Mouse (Mus musculus) macrophage (primary cell): ENCODE data around the gene Mroh2a. TPM values are rescaled to one million over a fixed set of nuclear protein-coding genes. Genes with fewer than 3 reads are reported as not detected.
"Not testable (repeated sequence)": the region's sequence is repeated elsewhere in the genome, so short reads cannot be mapped to it uniquely, and the experiment has no call there.

Experiments used
- H3K27ac ChIP-seq: fragments of 350-480 bp; formaldehyde crosslinking; 2 replicates; pipeline ENCODE4 v1.9.0; 2021
- H3K36me3 ChIP-seq: fragments of 350-480 bp; formaldehyde crosslinking; 2 replicates; pipeline ENCODE4 v1.9.0; 2021; ENCODE audit errors: inconsistent target
- H3K4me3 ChIP-seq: fragments of 350-480 bp; formaldehyde crosslinking; 2 replicates; pipeline ENCODE4 v1.9.0; 2021; ENCODE audit errors: inconsistent target
- H3K79me2 ChIP-seq: fragments of 350-480 bp; formaldehyde crosslinking; 2 replicates; pipeline ENCODE4 v1.9.0; 2021; ENCODE audit errors: inconsistent target
- WGBS: methylation state at CpG from one replicate; pipeline ENCODE4 v1.1.7; 2026; ENCODE audit warnings: inconsistent platforms; ENCODE audit not compliant: missing documents; 5-methylcytosine and 5-hydroxymethylcytosine counted together
- polyA plus RNA-seq: library from polyadenylated mRNA; stranded (reverse); fragments of 250-400 nt; gene quantifications from 3 replicates; pipeline ENCODE4 v1.2.4, GENCODE M21; 2018; ENCODE audit warnings: inconsistent platforms

Mroh2a gene
- polyA plus RNA-seq, 1 experiment from 2014 or later, result 0.04 TPM

GRCm38 (mm10) chr1:88213766-88214461, 12.9 kb upstream of the Mroh2a start:
- no peak overlapping the region for H3K4me3 ChIP-seq
- 81% methylated on average over 2 of the region's 2 CpGs for WGBS
- no peaks in the 10 kb centered on the region for H3K79me2 ChIP-seq
- no peaks in the 10 kb centered on the region for H3K36me3 ChIP-seq
- H3K27ac ChIP-seq, result no peak overlapping the region

- H3K79me2 ChIP-seq, result no peaks in the 10 kb centered on the region
- H3K4me3 ChIP-seq, result no peak overlapping the region
- WGBS, result 84% methylated on average over 2 of the region's 2 CpGs
- H3K36me3 ChIP-seq, result no peaks in the 10 kb centered on the region
- no peak overlapping the region for H3K27ac ChIP-seq
Observed at GRCm38 (mm10) chr1:88214462-88214952, 12.3 kb upstream of the Mroh2a start.

- Histone ChIP-seq H3K36me3 (no peaks in the 10 kb centered on the region), H3K27ac (no peak overlapping the region), H3K79me2 (no peaks in the 10 kb centered on the region), H3K4me3 (no peak overlapping the region)
- WGBS, result 70% methylated on average over 10 of the region's 10 CpGs
Observed at GRCm38 (mm10) chr1:88215466-88216380, 11.1 kb upstream of the Mroh2a start.

- Histone ChIP-seq H3K27ac (no peak overlapping the region), H3K36me3 (no peaks in the 10 kb centered on the region), H3K4me3 (no peak overlapping the region), H3K79me2 (no peaks in the 10 kb centered on the region)
- 59% methylated on average over 2 of the region's 2 CpGs for WGBS
Observed at GRCm38 (mm10) chr1:88216551-88216950, 10.2 kb upstream of the Mroh2a start.

GRCm38 (mm10) chr1:88217144-88217543, 9.6 kb upstream of the Mroh2a start:
- 72% methylated on average over 2 of the region's 2 CpGs for WGBS
- Histone ChIP-seq H3K36me3 (no peaks in the 10 kb centered on the region), H3K79me2 (no peaks in the 10 kb centered on the region), H3K4me3 (no peak overlapping the region), H3K27ac (no peak overlapping the region)

GRCm38 (mm10) chr1:88217576-88217975, 9.2 kb upstream of the Mroh2a start:
- H3K4me3 ChIP-seq, result no peak overlapping the region
- WGBS, result 43% methylated on average over 3 of the region's 3 CpGs
- H3K36me3 ChIP-seq, result no peaks in the 10 kb centered on the region
- no peak overlapping the region for H3K27ac ChIP-seq
- no peaks in the 10 kb centered on the region for H3K79me2 ChIP-seq

- H3K4me3 ChIP-seq, result no peak overlapping the region
- no peaks in the 10 kb centered on the region for H3K79me2 ChIP-seq
- 75% methylated on average over 9 of the region's 9 CpGs for WGBS
- H3K27ac ChIP-seq, result no peak overlapping the region
- no peaks in the 10 kb centered on the region for H3K36me3 ChIP-seq
Observed at GRCm38 (mm10) chr1:88218051-88218450, 8.7 kb upstream of the Mroh2a start.

DNA sequence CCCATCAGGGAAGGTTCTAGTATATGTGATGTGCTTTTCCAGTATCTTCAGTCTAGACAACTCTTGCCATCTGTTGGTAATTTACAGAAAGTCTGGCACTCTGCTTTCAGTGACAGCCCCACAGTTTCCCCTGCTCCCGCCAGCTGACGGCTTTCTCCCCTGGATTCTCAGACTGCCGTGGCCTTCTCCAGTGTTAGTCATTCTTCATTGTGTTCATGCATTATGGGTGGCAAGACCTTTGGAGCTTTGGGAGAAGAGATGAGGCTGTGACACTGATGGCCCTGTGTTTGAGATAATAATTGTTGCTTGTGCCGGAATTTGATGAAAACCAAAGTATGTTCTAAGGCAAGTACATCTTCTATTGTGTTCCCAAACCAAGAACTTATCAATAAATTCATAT, 8.2 kb upstream of the Mroh2a start:
- no peaks in the 10 kb centered on the region for H3K36me3 ChIP-seq
- no peaks in the 10 kb centered on the region for H3K79me2 ChIP-seq
- H3K4me3 ChIP-seq, result no peak overlapping the region
- 54% methylated on average over 4 of the region's 4 CpGs for WGBS
- no peak overlapping the region for H3K27ac ChIP-seq

DNA sequence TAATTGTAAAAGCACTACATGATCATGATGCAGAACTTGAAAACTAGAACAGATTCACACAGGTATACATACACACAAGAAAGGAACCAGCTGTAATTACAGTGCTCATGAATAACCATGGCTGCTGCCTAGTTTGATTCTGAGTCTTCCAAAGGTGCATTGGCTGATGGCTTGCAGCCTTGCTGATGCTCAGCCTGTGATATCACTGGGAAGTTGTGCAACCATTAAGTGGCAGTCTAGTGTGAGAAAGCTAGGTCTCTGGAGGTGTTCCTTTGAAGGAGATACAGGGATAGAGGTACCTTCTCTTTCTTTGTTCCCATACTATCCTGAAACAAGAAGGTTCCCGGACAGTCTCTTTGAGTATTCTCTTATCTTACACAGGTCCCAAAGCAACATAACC, 7.7 kb upstream of the Mroh2a start:
- H3K36me3 ChIP-seq, result no peaks in the 10 kb centered on the region
- no peak overlapping the region for H3K27ac ChIP-seq
- H3K4me3 ChIP-seq, result no peak overlapping the region
- no peaks in the 10 kb centered on the region for H3K79me2 ChIP-seq
- 19% methylated on average over 1 of the region's 1 CpGs for WGBS

DNA sequence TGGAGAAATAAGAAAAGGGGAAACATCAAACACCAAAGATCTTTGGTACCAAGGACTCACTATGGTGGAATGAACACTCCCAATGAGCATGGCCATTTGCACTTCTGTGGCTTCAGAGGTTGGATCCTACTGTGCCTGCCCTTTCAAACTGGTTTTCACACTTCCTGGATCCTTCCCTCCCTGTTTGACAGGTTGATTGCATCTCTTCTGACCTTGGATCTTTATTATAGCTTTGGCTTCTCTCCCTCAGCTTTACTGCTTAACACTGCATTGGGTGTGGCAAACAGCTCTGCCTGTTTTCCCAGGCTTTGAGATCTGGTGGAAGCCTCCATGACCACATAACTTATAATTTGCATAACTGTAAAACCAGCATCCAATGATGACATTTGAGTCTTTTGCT, 6.5 kb upstream of the Mroh2a start:
- H3K79me2 ChIP-seq, result no peaks in the 10 kb centered on the region
- H3K36me3 ChIP-seq, result no peaks in the 10 kb centered on the region
- no peak overlapping the region for H3K4me3 ChIP-seq
- no peak overlapping the region for H3K27ac ChIP-seq

- WGBS, result 54% methylated on average over 2 of the region's 2 CpGs
- no peaks in the 10 kb centered on the region for H3K36me3 ChIP-seq
- H3K4me3 ChIP-seq, result no peak overlapping the region
- H3K27ac ChIP-seq, result no peak overlapping the region
- H3K79me2 ChIP-seq, result no peaks in the 10 kb centered on the region
Observed at GRCm38 (mm10) chr1:88222216-88222615, 4.6 kb upstream of the Mroh2a start.

- not testable (repeated sequence) for H3K36me3 ChIP-seq, H3K27ac ChIP-seq, H3K4me3 ChIP-seq, H3K79me2 ChIP-seq
Observed at GRCm38 (mm10) chr1:88223011-88223515, 3.7 kb upstream of the Mroh2a start.

DNA sequence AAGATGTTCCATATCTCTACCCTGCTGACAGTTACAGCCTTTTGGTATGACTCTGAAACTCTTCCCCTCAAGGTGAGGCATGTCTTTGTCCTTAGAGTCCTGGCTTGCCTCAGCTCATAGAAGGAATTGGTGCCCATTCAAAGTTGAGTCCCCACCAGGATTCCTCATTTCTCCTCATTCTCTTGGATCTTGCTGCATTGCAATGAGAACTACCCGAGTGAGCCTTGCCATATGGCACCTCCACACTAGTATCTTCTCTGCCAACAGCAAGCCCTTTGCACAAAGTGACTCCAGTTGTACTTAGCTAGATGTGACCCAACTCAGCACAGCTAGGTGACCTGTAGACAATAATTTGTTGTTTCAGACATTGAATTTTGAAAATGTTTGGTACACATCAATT, 3.2 kb upstream of the Mroh2a start:
- Histone ChIP-seq H3K36me3 (no peaks in the 10 kb centered on the region), H3K79me2 (no peaks in the 10 kb centered on the region), H3K27ac (no peak overlapping the region), H3K4me3 (no peak overlapping the region)
- WGBS, result 50% methylated on average over 1 of the region's 1 CpGs

DNA sequence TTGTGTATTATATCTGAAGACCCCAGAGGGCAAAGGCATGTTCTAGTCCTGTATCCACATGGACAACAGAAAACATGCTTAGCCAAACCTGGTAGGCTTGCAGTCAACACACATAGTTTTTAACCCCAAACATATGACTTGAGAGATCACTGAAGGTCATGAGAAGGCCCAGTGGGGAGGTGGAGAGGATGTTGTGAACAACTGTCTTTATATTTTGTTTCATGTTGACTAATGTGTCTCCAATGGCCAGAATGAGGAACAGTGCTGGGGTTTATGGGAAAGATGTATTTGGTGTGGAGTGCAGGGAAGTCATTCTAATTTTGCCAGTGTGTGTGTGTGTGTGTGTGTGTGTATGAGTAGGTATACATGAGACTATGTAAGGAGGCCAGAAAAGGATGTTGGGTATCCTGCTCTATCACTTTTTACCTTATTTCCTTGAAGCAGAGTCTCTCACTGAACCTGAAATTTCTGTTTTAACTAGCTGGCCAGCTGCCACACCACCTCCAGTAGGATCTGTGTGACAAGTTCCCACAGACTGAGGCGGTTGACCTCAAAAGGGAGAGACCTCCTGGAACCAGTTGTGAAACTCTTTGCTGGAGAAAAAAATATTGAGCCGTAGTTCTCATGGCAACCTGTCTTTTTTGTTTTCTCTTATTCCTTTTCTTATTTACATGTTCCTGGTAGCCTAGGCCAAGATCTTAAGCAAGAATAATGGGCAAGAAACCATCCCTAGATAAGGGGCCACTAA, 2.6 kb upstream of the Mroh2a start:
- 70% methylated on average over 2 of the region's 2 CpGs for WGBS
- no peak overlapping the region for H3K4me3 ChIP-seq
- H3K36me3 ChIP-seq, result no peaks in the 10 kb centered on the region
- no peaks in the 10 kb centered on the region for H3K79me2 ChIP-seq
- no peak overlapping the region for H3K27ac ChIP-seq
